Mouse (Mus musculus) midbrain, embryonic 11.5 days (tissue): ENCODE measurements around the gene Atp6v1g2. TPM values are rescaled to one million over a fixed set of nuclear protein-coding genes. Genes with fewer than 3 reads are reported as not detected.

Experiments used
- ATAC-seq: fragments of 200-750 bp; cut with Nextera tagmentation; 2 replicates; pipeline ENCODE4 v1.8.0; 2017; ENCODE audit warnings: moderate TSS enrichment, moderate library complexity; ENCODE audit not compliant: low FRiP score
- DNase-seq: peaks from one replicate; pipeline ENCODE4 v3.0.0; 2015; ENCODE audit warnings: low spot score; ENCODE audit errors: missing footprints
- H3K27ac ChIP-seq: fragments of 300-500 bp; sonication (generic); 2 replicates; pipeline ENCODE4 v1.5.1; 2014; ENCODE audit warnings: low read depth, low read length
- H3K27me3 ChIP-seq: fragments of 300-500 bp; sonication (generic); 2 replicates; pipeline ENCODE4 v1.6.1; 2014; ENCODE audit warnings: mild to moderate bottlenecking, low read length, moderate library complexity, mixed read lengths; ENCODE audit not compliant: control insufficient read depth, insufficient read depth
- H3K36me3 ChIP-seq: fragments of 300-500 bp; sonication (generic); 2 replicates; pipeline ENCODE4 v1.6.1; 2014; ENCODE audit warnings: mild to moderate bottlenecking, low read length, moderate library complexity, mixed read lengths; ENCODE audit not compliant: control insufficient read depth, insufficient read depth
- H3K4me1 ChIP-seq: fragments of 300-500 bp; sonication (generic); 2 replicates; pipeline ENCODE4 v1.6.1; 2014; ENCODE audit warnings: low read length; ENCODE audit not compliant: control insufficient read depth, insufficient read depth
- H3K4me2 ChIP-seq: fragments of 300-500 bp; sonication (generic); 2 replicates; pipeline ENCODE4 v1.6.1; 2014; ENCODE audit warnings: mild to moderate bottlenecking, moderate library complexity
- H3K4me3 ChIP-seq: fragments of 300-500 bp; sonication (generic); 2 replicates; pipeline ENCODE4 v1.5.1; 2014; ENCODE audit warnings: low read depth, low read length
- H3K9ac ChIP-seq: fragments of 300-500 bp; sonication (generic); 2 replicates; pipeline ENCODE4 v1.6.1; 2014; ENCODE audit warnings: low read length
- H3K9me3 ChIP-seq: fragments of 300-500 bp; sonication (generic); 2 replicates; pipeline ENCODE4 v1.6.1; 2016; ENCODE audit warnings: low read length; ENCODE audit not compliant: control insufficient read depth
- WGBS: fragments of 180-500 bp; shearing (Covaris S2); extraction: QIAGEN DNeasy Blood & Tissue Kit; methylation state at CpG from one replicate; pipeline ENCODE4 v1.1.7; 2014; 5-methylcytosine and 5-hydroxymethylcytosine counted together
- polyA plus RNA-seq: library from polyadenylated mRNA; unstranded; fragments of >200 nt; fragmentation: Nextera tagmentation; extraction: Ambion mirVana; gene quantifications from 2 replicates; pipeline ENCODE4 v1.2.1, GENCODE M21; 2014

The Atp6v1g2 gene
- polyA plus RNA-seq, 1 experiment from 2014 or later, result 17.8 TPM

GRCm38 (mm10) chr17:35200398-35200797 lies 33.1 kb upstream of the Atp6v1g2 start:
- 91% methylated on average over 11 of the region's 11 CpGs for WGBS
- no peak for ATAC-seq
- H3K27me3 ChIP-seq, result peaks cover 13% of the 10 kb centered on the region

GRCm38 (mm10) chr17:35201128-35201527 lies 32.3 kb upstream of the Atp6v1g2 start:
- ATAC-seq, result no peak
- H3K4me1 ChIP-seq, result peaks cover 1% of the 10 kb centered on the region; the same call in 1 of the 2 replicates
- no peaks in the 10 kb centered on the region for H3K9me3 ChIP-seq
- H3K9ac ChIP-seq, result no peak overlapping the region
- H3K27me3 ChIP-seq, result peaks cover 6% of the 10 kb centered on the region
- no peak overlapping the region for H3K4me2 ChIP-seq
- no peaks in the 10 kb centered on the region for H3K36me3 ChIP-seq
- no peak overlapping the region for H3K4me3 ChIP-seq
- no peak for DNase-seq
- H3K27ac ChIP-seq, result no peak overlapping the region
- WGBS, result 80% methylated on average over 11 of the region's 11 CpGs

More at GRCm38 (mm10) chr17:35200398-35200797, 33.1 kb upstream of the Atp6v1g2 start:
- Histone ChIP-seq H3K36me3 (no peaks in the 10 kb centered on the region), H3K4me3 (no peak overlapping the region), H3K4me1 (peaks cover 4% of the 10 kb centered on the region; the same call in 1 of the 2 replicates), H3K9ac (no peak overlapping the region), H3K27ac (no peak overlapping the region), H3K4me2 (no peak overlapping the region), H3K9me3 (no peaks in the 10 kb centered on the region)
- no peak for DNase-seq

GRCm38 (mm10) chr17:35201787-35202186 lies 31.7 kb upstream of the Atp6v1g2 start, which contains the start of gene Tnf:
Gene Tnf, minus strand, starts transcription at chr17:35202007.
- ATAC-seq, result no peak
- no peaks in the 10 kb centered on the region for H3K9me3 ChIP-seq
- WGBS, result 52% methylated on average over 13 of the region's 13 CpGs
- H3K36me3 ChIP-seq, result no peaks in the 10 kb centered on the region
- no peak within 1 kb of the TSS for H3K9ac ChIP-seq
- no peak within 1 kb of the TSS for H3K4me3 ChIP-seq
- no peak for DNase-seq
- no peak within 1 kb of the TSS for H3K4me2 ChIP-seq
- H3K4me1 ChIP-seq, result no peaks in the 10 kb centered on the region
- no peak within 1 kb of the TSS for H3K27ac ChIP-seq
- no peaks in the 10 kb centered on the region; the same call in 1 of the 2 replicates for H3K27me3 ChIP-seq

- H3K4me3 ChIP-seq, result no peak overlapping the region
- 77% methylated on average over 4 of the region's 4 CpGs for WGBS
- H3K4me1 ChIP-seq, result no peaks in the 10 kb centered on the region
- H3K36me3 ChIP-seq, result no peaks in the 10 kb centered on the region
- H3K27me3 ChIP-seq, result no peaks in the 10 kb centered on the region; the same call in 1 of the 2 replicates
- DNase-seq, result no peak
- no peak overlapping the region for H3K9ac ChIP-seq
- H3K4me2 ChIP-seq, result no peak overlapping the region
- no peak overlapping the region for H3K27ac ChIP-seq
- ATAC-seq, result no peak
- H3K9me3 ChIP-seq, result no peaks in the 10 kb centered on the region
Observed at GRCm38 (mm10) chr17:35202442-35202841, 31.0 kb upstream of the Atp6v1g2 start.

- Histone ChIP-seq H3K27ac (no peak within 1 kb of the TSS), H3K9ac (no peak within 1 kb of the TSS), H3K4me2 (no peak within 1 kb of the TSS), H3K4me3 (no peak within 1 kb of the TSS), H3K9me3 (no peaks in the 10 kb centered on the region), H3K36me3 (no peaks in the 10 kb centered on the region), H3K4me1 (no peaks in the 10 kb centered on the region), H3K27me3 (no peaks in the 10 kb centered on the region)
- ATAC-seq (no peak), DNase-seq (no peak)
- 32% methylated on average over 19 of the region's 20 CpGs for whole genome bisulfite sequencing
Observed at GRCm38 (mm10) chr17:35204494-35205379, 28.7 kb upstream of the Atp6v1g2 start, which contains the start of gene Lta. Gene Lta, minus strand, starts transcription at chr17:35205351.

GRCm38 (mm10) chr17:35205380-35205769 lies 28.1 kb upstream of the Atp6v1g2 start:
- Histone ChIP-seq H3K27ac (no peak overlapping the region), H3K27me3 (no peaks in the 10 kb centered on the region), H3K36me3 (no peaks in the 10 kb centered on the region), H3K4me3 (no peak overlapping the region), H3K9me3 (no peaks in the 10 kb centered on the region), H3K4me2 (no peak overlapping the region), H3K4me1 (no peaks in the 10 kb centered on the region), H3K9ac (no peak overlapping the region)
- WGBS, result 65% methylated on average over 10 of the region's 10 CpGs
- DNase-seq, result no peak
- no peak for ATAC-seq

- no peak overlapping the region for H3K4me3 ChIP-seq
- 71% methylated on average over 12 of the region's 12 CpGs for WGBS
- H3K4me1 ChIP-seq, result no peaks in the 10 kb centered on the region
- H3K9me3 ChIP-seq, result no peaks in the 10 kb centered on the region
- no peak overlapping the region for H3K27ac ChIP-seq
- DNase-seq (no peak), ATAC-seq (no peak)
- no peak overlapping the region for H3K4me2 ChIP-seq
- H3K36me3 ChIP-seq, result no peaks in the 10 kb centered on the region
- H3K27me3 ChIP-seq, result no peaks in the 10 kb centered on the region
- no peak overlapping the region for H3K9ac ChIP-seq
Observed at GRCm38 (mm10) chr17:35209785-35210535, 23.5 kb upstream of the Atp6v1g2 start.

GRCm38 (mm10) chr17:35210593-35210992 lies 22.9 kb upstream of the Atp6v1g2 start:
- Histone ChIP-seq H3K36me3 (no peaks in the 10 kb centered on the region), H3K4me3 (no peak overlapping the region), H3K4me2 (no peak overlapping the region), H3K27me3 (no peaks in the 10 kb centered on the region), H3K9ac (no peak overlapping the region), H3K9me3 (no peaks in the 10 kb centered on the region), H3K27ac (no peak overlapping the region), H3K4me1 (no peaks in the 10 kb centered on the region)
- WGBS, result 84% methylated on average over 3 of the region's 3 CpGs
- ATAC-seq (no peak), DNase-seq (no peak)

GRCm38 (mm10) chr17:35213071-35213470 lies 20.4 kb upstream of the Atp6v1g2 start:
- Histone ChIP-seq H3K4me1 (no peaks in the 10 kb centered on the region), H3K36me3 (no peaks in the 10 kb centered on the region), H3K27ac (no peak overlapping the region), H3K9me3 (no peaks in the 10 kb centered on the region), H3K27me3 (no peaks in the 10 kb centered on the region), H3K9ac (no peak overlapping the region), H3K4me3 (no peak overlapping the region), H3K4me2 (no peak overlapping the region)
- no peak for ATAC-seq
- WGBS, result 89% methylated on average over 5 of the region's 5 CpGs
- DNase-seq, result no peak
